Mouse (Mus musculus) right cerebral cortex, postnatal 25 days (tissue): ENCODE results near the gene Cat.

Experiments used
- DNase-seq: peaks from one replicate; pipeline ENCODE4 v3.0.0; 2022

Gene Cat

DNA sequence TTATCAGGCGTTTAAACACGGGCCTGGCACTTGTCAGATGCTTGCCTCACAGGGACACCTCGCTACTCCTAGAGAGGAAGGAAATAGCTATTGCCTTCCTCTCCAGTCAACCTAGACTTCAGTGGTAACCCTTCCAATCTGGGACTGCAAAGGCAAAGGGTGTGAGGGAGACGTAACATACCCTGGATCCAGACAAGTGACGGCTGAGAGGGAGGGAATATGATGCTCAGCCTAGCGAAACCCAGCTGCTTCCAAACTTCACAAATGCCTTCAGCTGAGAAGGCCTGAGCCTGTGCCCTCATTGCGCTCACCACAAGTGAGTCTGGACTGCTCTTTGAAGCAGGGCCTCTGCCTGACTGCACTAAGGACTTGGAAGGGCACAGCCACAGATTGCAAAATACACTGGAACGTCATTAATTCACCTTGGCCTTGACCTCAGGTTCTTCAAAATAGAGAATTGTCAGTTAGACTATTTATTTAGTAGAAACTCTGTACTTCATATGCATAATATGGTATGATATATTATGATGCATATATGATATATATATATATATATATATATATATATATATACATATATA is 52.2 kb downstream of the Cat start:
- DNase-seq = no peak

DNA sequence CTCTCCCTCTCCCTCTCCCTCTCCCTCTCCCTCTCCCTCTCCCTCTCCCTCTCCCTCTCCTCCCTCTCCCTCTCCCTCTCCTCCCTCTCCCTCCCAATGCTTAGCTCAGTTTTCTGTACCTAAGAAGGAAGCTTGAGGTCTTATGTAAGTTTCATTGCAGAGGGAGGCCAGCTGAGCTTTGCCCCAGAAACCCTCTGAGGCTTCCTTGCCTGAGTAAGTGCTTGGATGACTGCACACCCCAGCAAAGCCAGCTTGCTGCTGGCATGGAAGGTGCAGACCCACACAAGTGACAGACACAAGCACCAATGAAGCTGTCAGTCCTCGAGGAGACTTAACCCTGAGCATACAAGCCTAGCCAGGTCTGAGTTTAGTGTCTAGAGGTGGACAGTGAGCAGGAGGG is 54.2 kb downstream of the Cat start:
- no peak for DNase-seq

GRCm38 (mm10) chr2:103428356-103428755 is 56.6 kb downstream of the Cat start:
- DNase-seq = no peak

DNA sequence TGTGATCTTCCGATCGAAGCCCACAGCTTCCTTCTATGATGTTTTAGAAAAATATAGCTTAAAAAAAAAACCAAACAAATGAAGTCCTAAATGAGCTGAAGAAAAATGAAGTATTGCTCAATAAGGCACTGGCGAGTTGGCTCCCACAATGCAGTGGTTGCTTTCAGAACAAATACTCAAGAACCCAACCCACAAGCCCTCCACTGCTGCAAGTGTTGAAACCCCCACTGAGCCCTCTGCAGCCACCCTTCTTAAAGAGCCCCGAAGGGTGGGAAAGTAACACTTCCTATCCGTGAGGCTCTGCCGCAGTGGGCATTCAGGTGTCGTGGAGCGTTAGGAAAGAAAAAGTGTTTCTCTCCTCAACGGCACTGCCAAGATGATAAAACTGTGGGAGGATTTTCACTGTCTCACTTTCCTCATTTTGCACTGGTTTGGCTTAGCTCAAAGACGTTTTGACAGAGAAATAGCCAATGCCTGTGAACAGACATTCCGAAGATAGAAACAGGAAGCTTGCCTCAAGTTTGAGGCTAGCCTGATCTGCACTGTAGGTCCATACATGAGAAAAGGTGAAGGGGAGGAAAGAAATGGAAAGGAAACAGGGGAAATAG is 59.4 kb downstream of the Cat start:
- no peak for DNase-seq

GRCm38 (mm10) chr2:103424349-103425026 is 60.5 kb downstream of the Cat start:
- peak; percentile 59 for DNase-seq

DNA sequence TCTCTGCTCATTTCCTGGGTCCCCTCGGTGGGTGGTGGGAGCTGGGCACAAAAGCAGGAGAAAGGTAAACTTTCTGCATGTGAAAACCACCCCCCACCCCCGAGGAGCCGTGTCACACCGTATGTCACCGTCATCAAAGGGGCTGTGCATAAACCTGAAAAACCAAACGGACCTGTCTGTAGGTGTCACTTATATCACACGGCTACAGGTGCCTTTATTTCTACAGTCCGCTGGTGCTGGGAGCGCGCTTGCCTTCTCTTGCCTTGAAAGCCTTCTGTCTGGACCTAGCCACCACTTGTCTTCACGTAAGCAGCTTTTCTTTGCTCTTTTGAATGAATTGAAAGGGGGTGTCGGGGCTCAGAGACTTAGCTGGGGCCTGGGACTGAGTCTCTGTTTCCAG is 61.1 kb downstream of the Cat start:
- no peak for DNase-seq

DNA sequence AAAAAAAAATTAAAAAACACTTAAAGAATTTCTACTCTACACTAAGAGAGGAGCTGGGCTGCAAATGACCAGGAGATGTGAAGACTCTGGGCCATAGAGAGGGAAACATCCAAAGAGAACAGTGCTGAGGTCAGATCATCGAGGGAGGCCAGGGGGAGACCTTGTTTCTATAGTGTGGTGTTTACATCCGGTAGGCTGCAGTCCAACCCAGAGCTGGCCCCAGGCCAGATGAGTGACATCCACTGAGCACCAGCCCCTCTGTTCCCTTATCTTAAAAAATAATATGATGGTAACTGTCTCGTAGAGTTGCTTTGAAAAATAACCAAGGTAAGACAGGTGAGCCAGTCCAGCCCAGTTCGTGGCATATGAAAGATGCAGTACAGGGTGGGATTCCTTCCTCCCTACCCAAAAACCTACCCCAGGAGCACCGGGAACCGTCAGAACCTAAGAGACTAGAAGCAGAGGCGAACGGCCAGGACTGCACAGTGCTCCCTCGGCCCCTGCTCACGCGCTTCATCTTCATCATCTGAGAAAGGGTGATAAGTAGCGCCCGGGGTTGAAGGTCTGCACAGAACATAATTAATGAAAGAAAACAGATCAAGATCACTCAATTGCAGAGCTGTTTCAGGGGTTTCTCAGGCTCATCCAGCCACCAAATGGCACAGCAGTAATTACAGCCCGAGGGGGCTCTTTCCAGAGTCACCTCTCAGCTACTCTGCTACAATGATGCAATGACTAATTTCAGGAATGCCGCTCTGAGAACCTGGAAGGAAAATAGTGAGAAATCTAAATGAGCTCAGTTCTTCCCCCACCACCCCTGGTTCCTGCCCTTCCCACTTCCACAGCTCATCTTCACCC is 64.1 kb downstream of the Cat start:
- no peak for DNase-seq

DNA sequence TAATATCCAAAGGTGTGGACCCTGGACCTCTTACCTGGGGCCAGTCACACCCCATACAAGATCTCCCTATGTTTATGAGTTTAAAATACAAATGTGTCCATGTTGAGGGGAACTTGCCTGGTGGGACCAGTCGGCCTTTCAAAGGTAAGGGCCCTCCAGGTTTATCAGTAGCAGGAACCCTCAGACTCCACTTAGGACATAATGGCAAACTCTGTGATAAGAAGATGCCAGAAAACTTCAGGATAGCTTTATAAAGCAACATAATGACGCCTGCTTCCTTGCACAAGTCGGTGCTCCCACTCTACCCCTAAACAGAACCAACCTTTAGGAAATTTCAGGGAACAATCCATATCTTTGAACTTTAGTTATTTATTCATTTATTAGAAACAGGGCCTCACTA is 69.2 kb downstream of the Cat start:
- no peak for DNase-seq

- no peak for DNase-seq
Measured at GRCm38 (mm10) chr2:103413381-103413780, 71.6 kb downstream of the Cat start.

- no peak for DNase-seq
Measured at GRCm38 (mm10) chr2:103411816-103412215, 73.1 kb downstream of the Cat start.

DNA sequence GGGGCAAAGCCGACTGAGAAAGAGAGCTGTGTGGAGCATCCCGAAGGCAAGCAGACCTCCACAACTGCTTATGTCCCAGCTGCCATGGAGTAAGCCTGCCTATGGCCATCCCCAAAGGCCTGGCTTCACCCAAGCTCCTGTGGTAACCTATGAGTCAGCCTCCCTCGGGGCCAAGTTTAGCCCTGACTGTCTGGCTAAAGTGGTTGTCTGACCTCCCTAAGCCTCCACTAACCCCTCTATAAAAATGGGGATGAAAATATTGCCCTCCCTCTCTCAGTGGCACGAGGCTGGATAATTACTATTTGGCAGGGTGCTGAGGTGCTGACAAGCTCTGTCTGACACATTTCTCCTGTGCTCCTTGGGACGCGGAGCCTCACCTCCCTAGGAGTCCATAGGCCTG is 73.6 kb downstream of the Cat start, which contains the start of gene Elf5:
TSS of gene Elf5 (plus strand) at position 341 of the 400 bp plus-strand sequence.
- DNase-seq = no peak

- DNase-seq = no peak
Measured at GRCm38 (mm10) chr2:103406239-103406638, 78.7 kb downstream of the Cat start.
